Mouse (Mus musculus) fat pad, adult 2 months (tissue): ENCODE data around the gene Bmp8b.
"Not testable (repeated sequence)": the region's sequence is repeated elsewhere in the genome, so short reads cannot be mapped to it uniquely, and the experiment has no call there.

ENCODE experiments used
- DNase-seq: peaks from one replicate; pipeline ENCODE4 v3.0.0-alpha.2; 2011; ENCODE audit warnings: low read depth, low spot score; ENCODE audit errors: extremely low read depth

Gene Bmp8b

GRCm38 (mm10) chr4:123104651-123105450, at the start of gene Bmp8b:
Gene Bmp8b, plus strand, starts transcription at chr4:123105165.
- no peak for DNase-seq

GRCm38 (mm10) chr4:123056560-123057109, 48.3 kb upstream of the Bmp8b start:
- no peak for DNase-seq

- DNase-seq, result no peak
Observed at GRCm38 (mm10) chr4:123057957-123058356, 47.0 kb upstream of the Bmp8b start.

- DNase-seq, result no peak
Observed at GRCm38 (mm10) chr4:123061744-123062143, 43.2 kb upstream of the Bmp8b start.

GRCm38 (mm10) chr4:123068646-123069045, 36.3 kb upstream of the Bmp8b start:
- no peak for DNase-seq

GRCm38 (mm10) chr4:123071266-123071966, 33.5 kb upstream of the Bmp8b start:
- no peak for DNase-seq

GRCm38 (mm10) chr4:123076928-123077327, 28.0 kb upstream of the Bmp8b start:
- DNase-seq, result no peak

- DNase-seq, result no peak
Observed at GRCm38 (mm10) chr4:123078231-123078630, 26.7 kb upstream of the Bmp8b start.

GRCm38 (mm10) chr4:123080791-123081190, 24.2 kb upstream of the Bmp8b start:
- DNase-seq, result no peak

GRCm38 (mm10) chr4:123082283-123083163, 22.4 kb upstream of the Bmp8b start:
- DNase-seq, result no peak

GRCm38 (mm10) chr4:123083323-123083902, 21.6 kb upstream of the Bmp8b start:
- no peak for DNase-seq

- no peak for DNase-seq
Observed at GRCm38 (mm10) chr4:123085290-123085689, 19.7 kb upstream of the Bmp8b start.

GRCm38 (mm10) chr4:123086381-123086780, 18.6 kb upstream of the Bmp8b start:
- no peak for DNase-seq

GRCm38 (mm10) chr4:123092621-123093020, 12.3 kb upstream of the Bmp8b start:
- no peak for DNase-seq

GRCm38 (mm10) chr4:123093064-123093776, 11.7 kb upstream of the Bmp8b start:
- DNase-seq, result no peak

GRCm38 (mm10) chr4:123093869-123094268, 11.1 kb upstream of the Bmp8b start:
- DNase-seq, result no peak

- no peak for DNase-seq
Observed at GRCm38 (mm10) chr4:123105451-123105790, 456 bp downstream of the Bmp8b start.

GRCm38 (mm10) chr4:123105929-123106328, 964 bp downstream of the Bmp8b start:
- DNase-seq, result not testable (repeated sequence)

GRCm38 (mm10) chr4:123106864-123107263, 1.9 kb downstream of the Bmp8b start:
- DNase-seq, result no peak

GRCm38 (mm10) chr4:123108056-123108455, 3.1 kb downstream of the Bmp8b start:
- DNase-seq, result no peak
